Mouse (Mus musculus) B cell, adult (primary cell): ENCODE results near the gene Med12. TPM values are rescaled to one million over a fixed set of nuclear protein-coding genes. Genes with fewer than 3 reads are reported as not detected.

Source experiments
- total RNA-seq: library from RNA; stranded (reverse); gene quantifications from 4 replicates; pipeline ENCODE4 v1.2.4, GENCODE M21; 2023; ENCODE audit not compliant: inconsistent age

The Med12 gene
- total RNA-seq: 153 to 180 TPM (median 164 TPM) in 4 replicates

GRCm38 (mm10) chrX:101273875-101274738 lies at the start of gene Med12:
Med12 (plus strand) TSS chrX:101274030.

GRCm38 (mm10) chrX:101253952-101254729 lies 19.7 kb upstream of the Med12 start, which contains the start of gene Foxo4:
Foxo4 (plus strand) TSS chrX:101254528.

GRCm38 (mm10) chrX:101263892-101264291 lies 9.9 kb upstream of the Med12 start, which contains the start of gene Gm614:
Gm614 (minus strand) TSS chrX:101263992.

DNA sequence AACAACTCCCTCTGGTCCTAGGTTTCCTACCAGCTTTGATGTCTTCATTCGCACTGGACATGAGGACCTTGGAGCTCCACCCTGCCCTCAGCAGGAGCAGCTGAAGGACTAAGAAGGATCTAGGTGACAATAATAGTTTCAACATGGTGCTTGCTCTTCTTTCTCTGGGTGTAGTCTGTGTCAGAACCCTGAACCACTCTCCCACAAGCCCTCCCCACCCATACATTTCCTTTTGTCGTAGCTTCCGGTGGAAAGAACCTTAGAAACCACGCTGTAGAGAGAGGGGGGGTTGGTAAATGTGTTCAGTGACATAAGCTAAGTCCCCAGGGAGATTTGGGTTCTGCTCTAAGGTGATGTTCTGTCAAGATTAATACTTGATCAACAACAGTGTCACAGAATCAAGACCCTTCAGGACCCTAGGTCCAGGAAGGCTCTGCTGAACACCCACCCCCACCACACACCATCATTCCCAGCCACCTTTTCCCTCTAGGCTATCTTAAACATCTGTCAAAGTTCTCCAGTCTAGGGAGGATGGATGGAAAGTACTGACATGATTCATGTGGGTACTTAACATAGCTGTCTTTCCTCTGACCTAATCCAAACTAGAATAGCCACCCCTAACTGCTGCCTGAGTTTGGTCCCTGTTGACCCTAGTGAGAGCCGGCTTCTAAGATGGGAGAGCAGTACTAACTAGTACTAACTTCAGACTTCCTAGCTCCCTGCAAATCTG lies 5.6 kb upstream of the Med12 start, which contains the start of gene Il2rg:
TSS of gene Il2rg (minus strand) at position 231 of the 730 bp plus-strand sequence.

DNA sequence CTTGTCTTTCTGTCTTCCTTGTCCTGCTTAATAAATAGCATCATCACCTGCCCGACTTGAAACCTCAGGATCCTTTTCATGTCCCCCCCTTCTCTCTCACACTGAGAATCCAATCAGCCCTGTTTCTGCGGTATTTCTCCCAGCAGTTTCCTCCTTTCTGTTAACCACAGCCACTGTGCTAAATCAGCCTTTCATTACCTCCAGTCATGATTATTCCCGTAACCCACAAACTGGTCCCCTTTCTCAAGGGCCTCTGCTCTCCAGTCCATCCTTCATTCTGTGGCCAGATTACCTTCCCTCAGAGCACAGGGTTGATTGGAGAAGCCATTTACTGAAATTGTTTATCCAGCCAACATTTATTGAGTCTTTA lies 5.1 kb upstream of the Med12 start, which contains the start of gene Gm20489:
TSS of gene Gm20489 (minus strand) at position 269 of the 370 bp plus-strand sequence.

DNA sequence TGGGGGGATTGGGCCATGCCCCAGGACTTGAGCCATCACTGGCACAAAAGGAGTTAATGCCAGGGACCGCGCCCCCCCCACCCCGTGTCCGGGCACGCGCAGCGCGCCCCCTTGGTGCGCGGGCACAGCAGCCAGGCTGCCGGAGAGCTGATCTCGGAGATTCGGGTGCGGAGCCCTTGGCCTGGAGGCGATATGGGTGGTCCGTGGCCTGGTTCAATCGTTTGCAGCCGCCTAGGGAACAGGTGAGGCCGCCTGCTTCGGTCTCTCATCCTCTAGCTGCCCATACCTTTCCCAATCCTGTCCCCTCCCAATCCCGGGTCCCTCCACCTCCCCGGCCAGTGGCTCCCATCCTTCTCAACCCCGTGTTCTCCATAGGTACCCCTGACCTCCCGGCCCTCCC lies 25.2 kb downstream of the Med12 start, which contains the start of gene Nlgn3:
TSS of gene Nlgn3 (plus strand) at position 114 of the 400 bp plus-strand sequence.

Other genes starting within 250 kb of the Med12 start
- gene Tex11, start 214.4 kb upstream of the Med12 start, total RNA-seq: not detected in 4 replicates
- 0.19 to 0.72 TPM (median 0.51 TPM) in 3 of 4 replicates, not detected in the other for gene Slc7a3, start 188.0 kb upstream of the Med12 start, total RNA-seq
- gene Snx12, start 51.5 kb upstream of the Med12 start, total RNA-seq: 37.2 to 52.2 TPM (median 44.4 TPM) in 4 replicates
- 32.6 to 38.5 TPM (median 36.8 TPM) in 4 replicates for gene Foxo4, start 19.5 kb upstream of the Med12 start, total RNA-seq
- gene Gm614, start 10.0 kb upstream of the Med12 start, total RNA-seq: 39.4 to 62.3 TPM (median 56.6 TPM) in 4 replicates
- gene Il2rg, start 5.8 kb upstream of the Med12 start, total RNA-seq: 552 to 577 TPM (median 561 TPM) in 4 replicates
- gene Gm20489, start 5.0 kb upstream of the Med12 start, total RNA-seq: not detected in 4 replicates
- gene Nlgn3, start 25.1 kb downstream of the Med12 start, total RNA-seq: 0.15 to 0.80 TPM (median 0.38 TPM) in 4 replicates
- not detected in 4 replicates for gene Gjb1, start 102.3 kb downstream of the Med12 start, total RNA-seq
- gene Zmym3, start 146.8 kb downstream of the Med12 start, total RNA-seq: 34.0 to 38.6 TPM (median 36.4 TPM) in 4 replicates
- gene Nono, start 155.3 kb downstream of the Med12 start, total RNA-seq: 196 to 212 TPM (median 205 TPM) in 4 replicates
- 0.75 to 2.2 TPM (median 1.6 TPM) in 4 replicates for gene Itgb1bp2, start 175.1 kb downstream of the Med12 start, total RNA-seq